Mouse (Mus musculus) gonadal fat pad, adult 2 months (tissue): ENCODE measurements at regions not wholly inside any gene's neighbourhood (a gene's known extent, or its start where the extent isn't known, plus 50 kb on each side); places are given as distances from the start of the nearest gene placed in this dataset.

Experiments used
- DNase-seq: peaks from one replicate; pipeline ENCODE4 v3.0.0-alpha.2; 2012; ENCODE audit warnings: low read depth

DNA sequence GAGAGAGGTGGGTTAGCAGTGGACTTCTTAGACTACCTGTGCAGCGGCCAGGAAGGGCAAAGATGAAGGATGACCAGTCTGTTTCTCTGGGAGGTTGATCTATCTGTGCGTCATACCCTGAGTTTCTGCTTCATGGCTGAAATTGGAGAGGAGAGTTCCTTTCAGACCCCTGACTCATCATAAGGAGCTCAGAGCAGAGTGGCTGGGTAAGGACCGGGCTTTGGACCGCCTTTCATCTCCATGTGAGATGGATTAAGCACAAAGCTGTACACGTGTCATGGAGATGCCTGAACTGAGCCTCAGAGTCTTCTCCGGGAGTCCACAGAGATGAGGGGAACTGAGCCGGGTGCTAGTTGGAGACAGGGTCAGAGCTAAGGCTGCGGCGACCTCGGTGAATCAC is 80.7 kb upstream of the Gm9887 start:
- no peak for DNase-seq

DNA sequence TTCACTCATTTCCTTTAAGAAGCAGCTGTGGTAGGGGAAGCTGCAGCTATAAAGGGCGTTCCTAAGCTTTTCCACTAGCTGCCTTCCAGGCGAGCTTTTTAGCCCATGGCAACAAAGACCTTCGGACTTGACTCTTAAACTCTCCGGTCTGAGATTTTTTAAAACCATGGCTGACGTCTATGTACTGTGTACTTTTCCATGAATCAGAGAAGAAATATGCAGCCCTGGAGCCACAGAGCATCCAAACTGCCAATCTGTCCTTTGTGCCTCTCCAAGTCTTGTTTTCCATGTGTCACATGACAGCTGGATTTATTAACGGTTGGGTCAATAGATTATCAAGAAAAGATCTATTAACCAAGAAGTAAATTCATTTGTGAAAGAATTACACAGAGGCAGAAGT is 78.9 kb upstream of the Gm9887 start:
- DNase-seq = no peak

DNA sequence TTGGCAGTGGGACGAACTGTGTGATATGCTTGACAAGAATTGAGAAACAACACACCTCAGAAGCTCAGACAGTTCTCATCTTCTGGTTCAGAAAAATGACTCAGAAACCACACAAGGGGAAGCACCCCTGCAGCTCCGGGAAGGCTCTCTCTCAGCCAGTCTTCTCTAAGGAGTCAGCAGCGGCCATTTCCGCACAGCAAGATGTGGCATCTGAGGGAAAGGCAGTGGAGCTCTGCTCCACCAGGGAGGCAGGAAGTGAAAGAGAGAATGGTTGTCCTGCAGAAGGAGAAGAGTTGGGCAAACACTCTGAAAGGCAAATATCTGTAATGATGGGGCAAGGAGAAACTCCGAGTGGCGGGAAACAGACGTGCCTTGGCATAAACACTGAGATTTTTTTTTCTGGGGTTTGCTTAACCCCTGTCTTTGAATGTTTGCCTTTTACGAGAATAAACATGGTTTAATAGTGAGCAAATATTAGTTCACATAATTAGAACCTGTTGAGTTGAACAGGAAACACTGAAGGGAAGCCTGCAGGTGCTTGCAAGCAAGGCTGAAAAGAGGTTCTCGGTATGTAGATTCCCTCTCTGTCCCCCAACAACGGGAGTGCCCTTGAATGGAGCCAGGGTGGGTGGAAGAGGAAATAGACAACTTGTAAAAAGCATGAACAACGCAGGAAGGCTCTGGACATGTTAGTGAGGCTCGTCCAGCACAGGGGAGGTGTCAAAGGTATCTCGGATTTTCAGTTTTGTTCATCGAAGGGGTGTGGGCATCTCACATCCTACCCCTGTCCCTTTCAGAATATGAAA is 75.9 kb upstream of the Gm9887 start:
- DNase-seq = no peak

DNA sequence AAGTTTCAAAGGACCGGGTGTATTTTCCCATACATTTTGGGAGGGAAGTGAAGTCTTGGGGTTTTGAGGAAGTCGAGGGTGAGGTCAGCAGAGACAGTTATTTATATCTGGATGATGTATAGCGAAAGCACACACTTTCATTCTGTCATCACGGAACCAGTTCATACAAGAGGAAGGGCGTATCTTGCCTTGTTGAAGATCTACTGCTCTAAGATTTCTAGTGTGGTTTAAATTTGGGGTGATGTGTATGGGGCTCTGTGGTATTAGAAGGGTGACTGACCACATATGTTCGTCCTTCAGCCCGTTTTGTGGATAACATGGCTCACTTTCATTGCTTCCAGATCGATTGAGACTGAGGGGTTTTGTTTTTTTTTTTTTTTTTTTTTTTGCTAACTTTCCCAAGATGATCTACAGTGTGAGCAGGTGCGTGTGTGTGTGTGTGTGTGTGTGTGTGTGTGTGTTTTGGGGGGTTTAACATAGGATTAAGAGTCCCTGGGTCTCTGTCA is 75.1 kb upstream of the Gm9887 start:
- no peak for DNase-seq

DNA sequence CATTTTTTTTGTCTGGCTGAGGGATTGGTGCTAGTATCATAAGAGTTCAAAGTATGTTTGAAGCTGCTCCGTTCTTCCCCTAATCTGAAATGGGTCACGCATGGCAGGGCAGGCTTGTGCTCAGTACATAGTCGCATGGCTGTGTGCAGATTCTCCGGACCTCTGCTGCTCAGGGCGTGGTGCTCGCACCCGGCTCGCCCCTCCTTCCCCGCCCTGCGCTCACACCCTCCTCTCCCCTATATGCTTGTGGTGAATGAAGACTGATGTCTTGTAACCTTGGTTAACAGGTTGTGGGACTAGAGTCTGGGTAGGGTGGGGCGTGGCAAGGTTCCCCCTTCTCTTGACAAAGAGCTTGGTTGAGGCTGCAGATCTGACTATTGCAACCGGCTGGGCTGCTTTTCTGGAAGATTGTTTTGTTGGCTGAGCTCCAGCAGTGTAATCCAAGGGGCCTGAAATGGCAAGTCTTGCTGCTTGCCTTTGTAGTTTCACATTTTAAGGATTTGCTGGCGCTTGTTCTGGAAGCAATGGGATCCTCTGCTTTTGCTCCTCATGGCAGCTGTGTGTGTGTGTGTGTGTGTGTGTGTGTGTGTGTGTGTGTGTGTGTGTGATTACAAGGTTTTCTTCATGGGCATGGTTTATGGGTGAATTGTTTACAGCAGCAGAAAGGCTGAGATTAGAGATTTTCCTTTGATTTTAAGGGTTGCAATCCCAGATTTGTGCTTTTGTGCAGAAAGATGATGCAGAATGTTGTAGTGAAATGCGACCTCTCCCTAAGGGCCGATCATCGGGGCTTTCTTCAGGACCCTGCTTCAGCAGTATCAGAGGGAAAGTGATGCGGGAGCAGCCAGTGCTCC is 74.4 kb upstream of the Gm9887 start:
- DNase-seq = no peak

DNA sequence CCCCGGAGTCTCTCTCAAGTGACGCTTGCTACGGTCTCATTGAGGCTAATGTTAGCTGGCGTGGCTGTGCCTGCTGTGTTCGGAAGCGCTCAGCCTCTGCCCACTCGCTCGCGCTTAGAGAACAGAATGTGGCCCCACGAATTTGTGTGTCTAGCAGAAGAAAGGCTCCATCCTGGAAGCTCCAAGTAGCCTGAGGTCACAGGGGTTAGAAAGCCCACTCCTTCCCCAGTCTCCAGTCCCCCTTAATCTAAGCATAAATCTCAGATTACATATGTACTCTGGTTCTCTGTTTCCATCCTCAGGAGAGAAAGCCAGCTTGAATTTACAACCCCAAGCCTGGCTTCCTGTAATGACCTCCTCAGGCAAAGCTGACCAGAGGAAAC is 73.8 kb upstream of the Gm9887 start:
- DNase-seq = no peak

DNA sequence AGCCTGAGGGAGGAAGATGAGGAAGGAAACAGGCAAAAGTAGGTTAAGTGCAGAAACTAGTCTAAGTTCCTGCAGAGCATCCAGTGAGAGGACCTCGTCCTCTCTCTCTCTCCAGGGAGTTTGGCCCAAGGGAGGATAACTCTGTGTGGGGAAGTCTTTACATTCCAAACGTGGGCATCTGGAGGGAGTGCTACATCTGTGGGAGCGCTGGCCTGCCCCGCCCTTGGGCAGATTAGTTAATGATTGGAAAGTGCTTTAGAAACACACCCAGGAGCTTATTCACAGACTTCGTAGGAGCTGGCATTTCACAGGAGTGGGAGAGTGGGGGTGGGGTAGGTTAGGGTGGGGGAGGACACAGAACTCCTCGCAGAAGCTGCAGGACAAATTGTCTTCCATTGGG is 70.1 kb upstream of the Gm9887 start:
- no peak for DNase-seq

DNA sequence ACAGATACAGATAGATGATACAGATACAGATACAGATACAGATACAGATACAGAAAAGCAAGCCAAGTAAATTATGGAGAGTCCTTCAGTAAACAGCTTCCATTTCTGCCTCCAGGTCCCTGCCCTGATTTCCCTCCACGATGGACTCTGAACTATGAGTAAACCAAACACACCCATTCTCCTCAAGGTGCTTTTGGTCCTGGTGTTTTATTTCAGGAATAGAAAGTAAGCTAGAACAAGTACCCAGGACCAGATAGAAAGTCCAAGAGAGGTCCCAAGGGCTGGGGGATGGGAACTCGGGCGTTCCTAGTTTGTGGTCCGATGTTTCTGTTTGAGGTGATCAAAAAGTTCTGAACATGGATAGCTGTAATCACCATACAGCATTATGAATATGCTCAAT is 69.5 kb upstream of the Gm9887 start:
- DNase-seq = no peak

DNA sequence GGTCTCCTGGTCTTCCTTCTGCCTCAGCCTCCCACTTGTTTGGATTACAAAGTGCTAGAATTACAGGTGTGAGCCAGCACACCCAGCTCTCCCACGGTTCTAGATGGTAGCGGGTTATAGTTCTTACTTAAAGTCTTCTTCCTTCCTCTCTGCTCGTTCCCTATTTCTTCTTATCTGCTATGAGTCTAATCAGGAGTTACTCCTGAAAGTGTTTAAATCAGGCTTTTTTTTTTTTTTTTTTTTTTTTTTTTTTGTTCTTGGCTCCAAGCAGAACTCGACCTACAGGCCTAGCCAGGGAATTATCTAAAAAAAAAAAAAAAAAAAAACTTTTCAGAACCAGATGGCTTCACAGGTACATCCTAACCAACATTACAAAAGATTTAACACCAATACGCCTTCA is 66.0 kb upstream of the Gm9887 start:
- no peak for DNase-seq

DNA sequence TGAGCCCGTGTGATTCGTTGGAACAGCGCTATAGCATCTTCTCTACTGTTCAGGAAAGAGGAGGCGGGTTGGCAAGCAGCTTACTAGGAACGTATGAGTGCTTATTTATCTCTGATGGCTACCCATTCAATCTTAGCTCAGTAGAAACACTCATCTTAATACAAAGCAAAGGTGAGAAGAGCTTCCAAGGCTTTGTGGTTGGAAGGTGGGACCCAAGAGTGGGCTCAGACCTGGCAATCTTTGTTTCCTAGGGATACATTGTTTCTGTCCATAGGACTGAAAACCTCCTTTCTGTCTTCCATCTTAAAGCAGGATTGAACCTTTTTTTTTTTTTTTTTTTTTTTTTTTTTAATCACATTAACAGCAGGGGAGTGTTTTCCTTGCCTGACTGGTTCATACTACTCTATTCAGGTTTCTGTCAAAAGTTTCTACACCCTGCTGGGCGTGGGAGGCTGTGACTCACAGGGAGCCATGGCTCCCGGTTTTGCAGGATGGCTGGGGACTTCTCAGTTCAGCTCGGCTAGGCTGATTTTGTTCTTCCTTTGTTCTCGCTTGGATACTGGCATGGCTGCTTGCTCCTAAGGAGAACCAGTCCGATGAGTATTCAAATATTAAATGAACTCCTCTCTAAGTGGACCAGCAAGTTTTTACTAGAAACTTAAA is 64.7 kb upstream of the Gm9887 start:
- DNase-seq = no peak

DNA sequence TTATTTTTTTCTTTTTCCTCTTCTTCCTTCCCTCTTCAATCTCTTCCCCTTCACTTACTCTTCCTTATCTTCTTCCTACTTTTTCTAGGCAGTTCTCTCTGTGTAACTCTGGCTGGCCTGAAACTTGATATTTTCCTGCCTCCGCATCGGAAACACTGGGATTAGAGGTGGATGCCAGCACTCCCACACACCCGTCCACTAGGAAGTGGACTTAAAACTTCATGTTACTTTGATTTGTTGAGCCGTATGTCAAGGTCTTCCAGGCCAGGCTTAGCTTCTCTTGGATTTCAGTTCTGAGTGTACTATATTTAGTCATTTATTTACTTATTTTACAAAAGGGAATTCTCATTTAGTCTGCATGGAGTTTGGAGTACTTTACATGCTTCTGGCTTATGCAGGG is 62.1 kb upstream of the Gm9887 start:
- DNase-seq = no peak

DNA sequence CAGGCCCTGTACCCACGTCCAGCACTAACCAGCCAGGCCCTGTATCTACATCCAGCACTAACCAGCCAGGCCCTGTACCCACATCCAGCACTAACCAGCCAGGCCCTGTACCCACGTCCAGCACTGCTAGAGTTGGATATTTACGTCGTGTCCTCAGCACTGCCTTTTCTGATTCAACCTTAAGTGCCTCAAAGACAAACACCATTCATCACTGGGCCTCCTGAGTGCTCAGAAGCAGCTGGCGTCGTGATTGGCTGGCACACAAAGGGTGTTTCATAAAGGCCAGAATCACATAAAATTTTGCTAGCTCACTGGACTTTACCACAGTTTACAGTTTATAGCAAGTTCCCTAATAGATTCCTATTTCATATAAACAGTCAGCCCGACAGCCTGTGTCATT is 59.8 kb upstream of the Gm9887 start:
- DNase-seq = no peak

DNA sequence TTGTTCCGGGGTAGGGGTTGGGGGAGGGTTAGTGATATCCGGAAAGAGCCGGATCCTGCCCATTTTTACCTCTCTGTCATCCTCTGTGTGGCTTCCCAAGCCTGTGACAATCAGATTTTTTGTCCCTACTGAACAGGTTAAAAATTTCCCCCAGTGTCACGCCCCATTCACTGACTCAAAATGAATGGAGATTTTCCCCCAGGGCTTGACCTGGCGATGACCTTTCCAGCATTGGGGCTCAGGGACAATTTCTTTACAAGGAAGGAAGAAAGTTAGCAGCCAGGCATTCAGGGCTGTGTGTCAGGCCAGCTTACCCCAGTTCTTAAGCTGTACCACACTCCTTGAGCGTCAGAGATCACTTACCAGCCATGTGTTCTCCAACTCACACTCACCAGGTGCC is 55.9 kb upstream of the Gm9887 start:
- DNase-seq = no peak

DNA sequence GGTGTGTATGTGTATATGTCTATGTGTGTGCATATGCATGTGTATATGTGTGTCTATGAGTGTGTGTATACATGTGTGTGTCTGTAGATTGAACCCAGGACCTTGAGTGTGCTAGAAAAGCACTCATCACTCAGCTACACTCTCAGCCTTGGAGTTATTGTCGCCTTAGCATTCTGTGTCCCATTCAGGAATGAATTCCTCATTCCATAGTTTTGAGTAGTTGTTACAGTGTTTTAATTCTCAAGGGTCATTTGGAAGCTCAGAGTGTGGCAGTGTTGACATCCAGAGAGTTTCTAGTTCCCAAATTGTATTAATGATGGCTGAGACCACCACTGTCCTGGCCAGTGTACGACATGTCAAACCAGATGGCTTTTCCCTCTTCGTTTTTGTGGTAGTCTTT is 53.4 kb upstream of the Gm9887 start:
- DNase-seq = no peak

DNA sequence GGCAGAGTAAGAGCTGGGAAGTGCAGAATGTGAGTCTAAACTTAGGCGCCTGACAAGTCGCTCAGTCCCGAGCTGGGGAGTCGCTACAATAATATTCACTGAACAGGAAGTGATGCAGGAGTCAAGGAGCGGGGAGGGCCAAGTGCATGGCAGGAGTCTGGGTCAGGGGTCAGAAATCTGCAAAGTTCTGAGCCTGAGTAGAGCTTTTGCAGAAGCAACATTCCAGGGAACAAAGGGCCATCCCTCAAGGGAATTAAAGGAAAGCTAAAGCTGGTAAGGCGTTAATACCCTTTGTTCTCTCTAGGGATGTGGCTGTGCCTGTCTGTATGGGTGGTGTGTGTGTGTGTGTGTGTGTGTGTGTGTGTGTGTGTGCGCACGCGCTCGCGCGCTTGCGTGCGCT is 52.7 kb upstream of the Gm9887 start:
- no peak for DNase-seq
